Mouse (Mus musculus) layer of hippocampus, adult 9-11 months (tissue): Measurements from ENCODE around the gene Cdipt.

Experiments
- DNase-seq: peaks from one replicate; pipeline ENCODE4 v3.0.0; 2022

Cdipt gene

DNA sequence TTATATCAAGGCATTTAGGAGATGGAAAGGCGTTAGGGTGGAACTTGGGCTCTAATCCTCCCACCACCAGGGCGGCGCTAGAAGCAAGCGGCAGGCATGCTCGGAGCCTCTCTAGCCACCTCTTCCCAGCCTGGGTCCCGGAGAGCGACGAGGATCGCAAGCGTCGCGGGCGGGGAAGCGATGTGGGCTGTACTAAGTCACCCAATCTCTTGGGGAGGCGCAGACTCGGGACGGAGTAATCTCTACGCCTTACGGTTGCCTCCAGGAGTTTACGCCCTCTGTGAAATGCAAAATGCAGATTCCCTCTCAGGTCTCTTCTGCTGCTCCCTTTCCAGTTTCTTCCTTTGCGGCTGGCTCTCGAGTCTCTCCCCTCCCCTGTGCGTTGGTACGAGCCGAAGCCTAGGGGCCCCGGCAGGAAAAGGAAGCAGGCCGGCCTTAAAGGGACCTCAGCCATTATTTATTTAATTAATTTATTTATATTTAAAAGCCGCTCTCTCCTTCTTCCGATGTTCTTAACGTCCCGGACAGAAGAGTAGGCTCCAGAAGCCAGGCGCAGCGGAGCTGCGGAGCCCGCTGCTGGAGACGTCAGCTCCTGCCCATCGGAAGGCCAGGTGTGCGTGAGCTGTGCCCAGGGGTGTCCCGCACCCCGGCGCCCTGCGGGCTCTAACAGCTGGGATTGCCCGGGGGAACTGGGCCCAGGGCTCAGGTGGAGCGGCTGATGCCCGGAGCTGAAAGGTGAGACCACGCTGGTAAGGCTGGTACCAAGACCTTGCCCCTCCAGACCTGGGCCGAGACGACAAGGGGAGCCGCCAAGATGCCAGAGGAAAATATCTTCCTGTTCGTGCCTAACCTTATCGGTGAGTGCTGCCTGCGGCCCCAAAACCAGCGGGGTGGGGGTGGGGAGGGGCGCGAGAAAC lies 494 bp downstream of the Cdipt start, which contains the start of gene Cdiptos:
TSS of gene Cdiptos (minus strand) at position 149 of the 917 bp plus-strand sequence.
- peak; percentile 96 for DNase-seq

DNA sequence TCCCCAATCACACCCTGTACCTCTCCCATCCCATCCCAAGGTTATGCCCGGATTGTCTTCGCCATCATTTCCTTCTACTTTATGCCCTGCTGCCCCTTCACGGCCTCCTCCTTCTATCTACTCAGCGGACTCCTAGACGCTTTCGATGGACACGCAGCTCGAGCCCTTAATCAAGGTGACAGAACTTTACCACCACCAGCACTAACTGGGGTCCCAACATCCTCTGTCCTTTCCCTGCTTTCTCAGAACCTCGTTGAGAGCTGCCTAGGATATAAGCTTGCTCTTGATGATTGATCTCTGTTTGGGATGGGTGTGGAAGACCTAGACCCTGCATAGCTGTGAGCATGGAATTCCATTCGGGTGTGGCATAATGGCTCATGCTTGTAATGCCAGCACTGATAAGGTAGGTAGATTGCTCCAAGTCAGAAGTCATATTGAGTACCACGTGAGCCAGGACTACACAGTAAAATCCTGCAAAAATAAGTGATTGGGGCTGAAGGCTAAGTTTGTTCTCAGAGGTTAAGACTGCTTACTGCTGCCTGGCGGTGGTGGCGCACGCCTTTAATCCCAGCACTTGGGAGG lies 1.3 kb downstream of the Cdipt start:
- no peak for DNase-seq

DNA sequence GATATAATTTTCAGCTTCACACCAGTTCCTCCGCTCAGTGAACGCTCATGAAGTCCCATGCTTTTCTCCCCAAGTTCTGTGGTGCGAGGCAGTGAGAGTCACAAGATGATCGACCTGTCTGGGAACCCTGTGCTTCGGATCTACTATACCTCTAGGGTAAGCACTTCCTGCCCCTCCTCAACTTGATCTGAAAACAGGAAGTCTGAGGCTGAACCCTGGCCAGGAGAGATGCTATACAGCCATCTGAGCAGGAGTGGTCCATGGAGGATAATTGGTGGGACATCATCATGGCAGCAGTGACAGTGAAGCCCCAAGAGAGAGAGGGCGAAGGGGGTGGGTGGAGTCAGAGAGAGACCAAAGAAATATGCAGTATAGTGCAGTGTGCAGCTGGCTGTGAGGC lies 3.1 kb downstream of the Cdipt start:
- DNase-seq = no peak

DNA sequence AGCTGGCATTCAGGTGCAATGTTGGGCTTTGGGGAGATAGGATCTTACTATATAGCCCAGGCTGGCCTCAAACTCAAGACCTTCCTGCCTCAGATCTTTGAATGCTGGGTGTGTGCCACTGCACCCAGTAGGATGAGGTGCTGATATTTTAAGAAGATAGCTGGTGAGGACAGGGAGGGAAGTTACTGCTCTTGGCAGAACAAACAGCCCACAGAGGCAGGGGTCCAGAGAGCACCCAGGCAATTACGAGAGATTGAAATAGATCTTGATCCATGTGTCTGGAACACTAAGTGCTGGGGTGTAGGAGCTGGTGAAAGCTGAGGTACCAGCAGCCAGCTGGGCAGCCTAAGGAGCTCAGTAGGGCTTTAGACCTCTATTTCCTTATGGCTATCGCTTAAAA lies 5.9 kb downstream of the Cdipt start:
- DNase-seq = no peak

DNA sequence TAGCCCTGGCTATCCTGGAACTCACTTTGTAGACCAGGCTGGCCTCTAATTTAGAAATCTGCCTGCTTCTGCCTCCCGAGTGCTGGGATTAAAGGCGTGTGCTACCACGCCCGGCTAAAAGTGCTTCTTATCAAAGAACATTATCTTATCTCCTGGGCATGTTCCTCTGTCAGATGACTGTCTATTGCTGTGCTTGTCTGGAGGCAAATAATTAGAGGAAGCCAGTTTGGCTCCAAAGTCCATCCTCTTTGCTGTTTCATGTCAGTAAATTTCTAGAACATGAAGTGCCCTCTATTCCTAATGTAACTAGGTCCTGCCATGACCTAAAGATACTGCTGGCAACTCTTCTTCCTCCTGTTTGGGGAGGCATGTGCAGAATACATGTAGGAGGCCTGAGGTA lies 6.3 kb downstream of the Cdipt start:
- DNase-seq = no peak

DNA sequence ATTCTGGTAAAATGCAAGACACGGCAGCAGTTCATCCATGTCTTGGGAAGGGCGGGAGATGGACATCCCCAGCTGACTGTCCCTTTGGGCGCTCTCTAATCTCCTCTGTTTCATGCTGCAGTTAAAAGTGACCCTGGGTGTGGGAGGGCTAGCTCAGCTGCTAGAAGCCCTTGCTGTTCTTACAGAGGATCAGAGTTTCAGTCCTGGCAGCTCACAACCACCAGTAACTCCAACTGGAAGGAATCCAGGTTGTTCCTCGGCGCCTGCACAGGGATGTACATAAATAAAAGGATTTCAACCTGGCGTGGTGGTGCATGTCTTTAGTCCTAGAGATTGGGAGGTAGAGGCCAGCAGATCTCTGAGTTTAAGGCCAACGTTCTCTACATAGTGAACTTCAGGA lies 7.4 kb downstream of the Cdipt start:
- DNase-seq = no peak

DNA sequence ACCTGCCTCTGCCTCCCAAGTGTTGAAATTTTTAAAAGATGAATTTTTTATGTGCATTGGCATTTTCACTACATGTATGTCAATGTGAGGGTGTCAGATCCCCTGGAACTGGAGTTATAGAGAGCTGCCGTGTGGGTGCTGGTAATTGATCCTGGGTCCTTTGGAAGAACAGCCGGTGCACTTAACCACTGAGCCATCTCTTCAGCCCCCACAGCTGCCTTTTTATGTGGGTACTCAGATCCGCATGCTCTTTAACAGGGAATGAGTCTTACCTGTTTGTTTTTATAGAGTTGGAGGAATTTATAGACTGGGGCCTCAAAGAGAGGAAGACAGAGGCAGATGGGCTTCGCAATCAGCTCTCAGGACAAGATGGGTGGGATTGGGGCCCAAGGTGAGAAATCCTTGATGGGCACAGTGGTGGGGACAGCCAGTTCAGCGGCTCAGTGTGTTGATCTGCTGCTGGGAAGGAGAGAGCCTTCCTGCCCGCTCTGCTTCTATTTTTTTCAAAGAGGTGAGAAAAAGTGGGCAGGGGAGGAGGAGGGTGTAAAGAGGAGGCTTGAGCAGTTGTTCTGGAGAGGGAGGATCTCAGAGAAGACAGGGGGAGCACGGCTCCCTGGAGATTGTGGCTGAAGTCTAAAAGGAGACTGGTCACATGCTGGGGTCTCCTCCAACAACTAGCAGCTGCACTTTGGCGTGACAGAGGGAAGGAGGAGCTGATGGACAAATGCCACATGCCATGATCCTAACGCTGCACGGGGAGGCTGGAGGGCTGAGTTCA lies 9.1 kb downstream of the Cdipt start:
- DNase-seq = no peak

DNA sequence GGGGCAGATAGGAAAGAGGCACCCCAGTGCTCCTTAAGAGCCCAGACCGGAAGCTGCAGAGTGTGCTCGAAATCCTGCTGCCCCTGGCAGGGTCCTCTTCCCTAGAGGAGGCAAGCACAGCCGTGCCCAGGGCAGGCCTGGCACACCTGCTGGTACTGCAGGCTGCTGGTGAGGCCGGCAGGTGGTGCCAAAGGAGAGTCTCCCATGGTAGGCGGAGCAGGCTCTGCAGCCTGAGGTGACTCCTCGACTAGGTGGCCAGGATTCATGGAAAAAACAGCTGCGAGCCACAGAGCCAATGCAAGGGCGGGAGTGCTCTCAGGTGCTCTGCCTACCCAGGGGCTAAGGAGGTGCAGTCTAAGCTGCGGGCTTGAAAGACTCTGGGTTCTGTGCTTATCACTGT lies 10.6 kb downstream of the Cdipt start:
- DNase-seq = peak; percentile 39

DNA sequence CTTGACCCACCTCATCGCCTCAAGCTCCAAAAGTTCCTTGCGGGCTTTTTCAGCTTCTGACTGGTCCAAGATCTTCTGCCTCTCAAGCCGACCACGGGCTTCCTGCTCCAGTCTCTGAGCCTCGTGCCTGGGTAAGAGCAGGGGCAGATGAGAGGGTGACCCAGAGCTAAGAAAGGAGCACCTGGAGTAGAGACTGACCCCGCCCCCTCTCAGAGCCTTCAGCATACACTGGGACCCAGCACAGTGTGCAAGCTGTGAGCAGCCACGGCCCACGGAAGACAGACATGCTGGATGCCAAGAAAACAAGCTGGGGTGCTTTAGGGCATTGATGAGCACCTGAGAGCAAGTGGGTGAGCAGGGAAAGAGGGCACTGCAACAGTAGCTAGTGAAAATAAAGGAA lies 13.1 kb downstream of the Cdipt start:
- DNase-seq = no peak

DNA sequence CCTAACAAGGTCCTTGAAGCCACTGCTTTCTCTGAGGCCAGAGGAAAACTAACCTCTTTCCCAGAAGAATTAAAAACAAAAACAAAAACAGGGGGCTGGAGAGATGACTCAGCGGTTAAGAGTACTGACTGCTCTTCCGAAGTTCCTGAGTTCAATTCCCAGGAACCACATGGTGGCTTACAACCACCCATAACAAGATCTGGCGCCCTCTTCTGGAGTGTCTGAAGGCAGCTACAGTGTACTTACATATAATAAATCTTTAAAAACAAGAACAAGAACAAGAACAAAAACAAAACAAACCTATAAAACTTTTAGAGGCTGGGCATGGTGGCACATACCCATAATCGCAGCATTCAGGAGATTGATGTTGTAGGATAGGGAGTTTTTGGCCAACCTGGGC lies 20.7 kb downstream of the Cdipt start:
- no peak for DNase-seq

DNA sequence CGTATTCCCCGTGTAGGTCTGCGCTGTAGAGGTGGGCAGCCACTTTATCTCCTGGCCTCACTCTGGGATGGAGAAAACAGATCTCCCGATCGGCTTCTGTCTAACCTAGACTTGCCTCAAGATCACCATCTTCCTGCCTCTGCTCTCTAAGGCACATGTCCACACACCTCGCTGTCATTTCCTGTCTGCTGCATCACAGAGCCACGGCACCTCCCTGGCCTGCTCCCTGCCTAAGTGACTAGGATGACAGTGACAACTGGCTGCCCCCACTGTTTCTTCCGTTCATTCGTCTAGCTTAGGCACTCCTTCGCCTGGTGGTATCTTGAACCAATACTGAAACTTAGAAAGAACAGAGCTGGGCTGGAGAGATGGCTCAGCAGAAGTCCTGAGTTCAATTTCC lies 23.9 kb downstream of the Cdipt start:
- no peak for DNase-seq

DNA sequence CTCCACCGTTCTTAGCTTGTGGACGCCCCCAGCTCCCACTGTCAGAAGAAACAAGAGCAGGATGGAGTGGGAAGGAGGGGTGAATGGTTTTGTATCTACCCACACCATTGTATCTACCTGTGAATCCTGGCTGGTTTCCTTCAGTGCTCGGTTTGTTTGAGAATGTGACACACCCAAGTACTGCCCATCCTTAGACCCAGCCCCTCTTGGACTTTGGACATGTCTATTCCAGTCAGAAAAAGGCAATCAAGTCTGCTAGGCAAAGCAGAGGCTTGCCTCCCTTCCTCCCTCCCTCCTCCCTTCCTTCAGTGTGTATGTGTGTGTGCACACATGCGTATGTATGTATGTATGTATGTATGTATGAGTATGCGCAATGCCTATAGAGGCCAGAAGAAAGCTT lies 27.9 kb downstream of the Cdipt start:
- no peak for DNase-seq

DNA sequence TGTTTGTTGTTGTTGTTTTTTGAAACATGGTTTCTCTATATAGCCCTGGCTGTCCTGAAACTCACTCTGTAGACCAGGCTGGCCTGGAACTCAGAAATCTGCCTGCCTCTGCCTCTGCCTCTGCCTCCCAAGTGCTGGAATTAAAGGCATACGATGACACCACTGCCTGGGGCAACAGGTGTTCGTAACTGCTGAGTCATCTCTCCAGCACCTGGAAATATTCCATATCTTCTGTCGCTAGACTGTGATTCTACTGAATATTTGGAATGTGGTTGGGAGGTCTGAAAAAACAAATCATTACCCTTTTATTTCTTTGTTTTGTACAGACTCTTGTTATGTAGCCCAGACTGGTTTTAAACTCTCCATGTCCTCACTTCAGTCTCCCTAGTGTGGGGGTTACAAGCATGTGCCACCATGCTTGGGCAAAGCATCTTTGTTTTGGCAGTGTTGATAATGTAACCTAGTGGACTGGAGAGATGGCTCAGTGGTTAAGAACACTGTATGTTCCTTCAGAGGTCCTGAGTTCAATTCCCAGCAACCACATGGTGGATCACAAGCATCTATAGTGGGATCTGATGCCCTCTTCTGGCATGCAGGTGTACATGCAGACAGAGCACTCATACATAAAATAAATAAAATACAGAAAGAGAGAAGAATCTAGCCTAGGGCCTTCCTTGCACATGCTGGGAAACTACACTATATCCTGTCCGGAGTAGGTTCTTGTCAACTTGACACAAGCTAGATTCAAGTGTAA lies 28.6 kb downstream of the Cdipt start:
- no peak for DNase-seq

DNA sequence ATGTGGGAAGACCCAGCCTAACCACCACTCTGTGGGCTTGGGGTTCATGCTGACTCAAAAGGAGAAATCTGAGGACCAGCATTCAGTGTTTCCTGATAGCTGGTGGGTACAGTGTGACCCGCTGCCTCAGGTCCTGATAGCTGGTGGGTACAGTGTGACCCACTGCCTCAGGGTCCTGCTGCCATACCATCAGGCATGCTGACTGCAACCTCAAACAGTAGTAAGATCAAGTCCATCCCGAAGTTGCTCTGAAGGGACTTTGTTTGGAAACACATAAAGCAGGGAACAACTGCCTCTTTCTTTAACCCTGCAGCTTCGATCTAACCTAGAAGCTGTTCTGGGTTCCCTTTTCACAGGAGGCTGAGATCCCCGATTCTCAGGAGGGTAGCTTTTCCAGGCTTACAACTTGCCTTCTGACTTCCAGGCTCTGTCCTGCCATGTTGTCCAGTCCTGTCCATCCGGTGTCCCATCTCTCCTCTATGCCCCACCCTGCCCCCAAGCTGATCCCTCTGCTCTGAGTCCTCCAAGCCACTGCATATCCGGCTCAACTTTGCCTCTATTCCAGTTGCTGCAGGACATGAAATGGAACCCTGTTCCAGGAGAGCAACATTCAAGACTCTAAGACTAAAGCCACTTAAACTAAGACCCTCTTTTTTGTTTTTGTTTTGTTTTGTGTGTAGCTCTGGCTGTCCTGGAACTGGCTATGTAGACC lies 31.8 kb downstream of the Cdipt start:
- no peak for DNase-seq

DNA sequence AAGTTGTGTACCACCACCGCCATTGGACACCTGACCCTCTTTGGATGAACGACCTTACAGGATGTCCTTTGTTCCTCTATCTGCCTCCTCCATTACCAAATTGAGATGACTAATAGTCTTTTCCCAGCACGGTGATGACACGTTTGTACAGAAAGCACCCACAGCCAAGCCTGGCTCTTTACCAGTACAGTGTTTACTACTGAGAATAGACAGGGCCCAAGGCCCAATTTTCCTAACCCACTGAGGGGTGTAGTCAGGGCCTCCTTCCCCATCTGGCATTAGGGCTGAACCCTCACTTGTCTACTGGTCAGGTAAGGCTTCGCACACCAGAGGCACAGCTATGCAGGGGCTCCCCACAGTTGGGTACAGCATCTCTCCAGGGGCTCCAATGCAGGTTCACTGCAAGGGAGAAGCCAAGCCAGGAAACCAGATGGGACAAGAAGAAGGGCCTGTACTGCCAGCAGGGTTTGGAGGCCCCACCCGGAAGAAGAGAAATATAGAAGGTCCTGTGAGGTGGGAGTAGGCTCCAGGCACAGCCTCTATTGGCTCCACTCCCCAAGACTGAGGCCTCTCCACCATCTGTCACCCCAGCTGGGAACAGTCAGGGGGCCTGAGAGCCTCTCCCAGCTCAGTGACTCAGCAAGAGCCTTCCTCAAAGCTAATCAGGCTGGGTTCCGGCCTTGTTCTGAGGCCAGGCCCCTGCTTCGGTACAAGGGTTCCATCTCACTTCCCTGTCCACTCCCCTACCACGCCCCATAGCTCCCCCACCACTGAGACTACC lies 32.7 kb downstream of the Cdipt start:
- DNase-seq = peak; percentile 93

DNA sequence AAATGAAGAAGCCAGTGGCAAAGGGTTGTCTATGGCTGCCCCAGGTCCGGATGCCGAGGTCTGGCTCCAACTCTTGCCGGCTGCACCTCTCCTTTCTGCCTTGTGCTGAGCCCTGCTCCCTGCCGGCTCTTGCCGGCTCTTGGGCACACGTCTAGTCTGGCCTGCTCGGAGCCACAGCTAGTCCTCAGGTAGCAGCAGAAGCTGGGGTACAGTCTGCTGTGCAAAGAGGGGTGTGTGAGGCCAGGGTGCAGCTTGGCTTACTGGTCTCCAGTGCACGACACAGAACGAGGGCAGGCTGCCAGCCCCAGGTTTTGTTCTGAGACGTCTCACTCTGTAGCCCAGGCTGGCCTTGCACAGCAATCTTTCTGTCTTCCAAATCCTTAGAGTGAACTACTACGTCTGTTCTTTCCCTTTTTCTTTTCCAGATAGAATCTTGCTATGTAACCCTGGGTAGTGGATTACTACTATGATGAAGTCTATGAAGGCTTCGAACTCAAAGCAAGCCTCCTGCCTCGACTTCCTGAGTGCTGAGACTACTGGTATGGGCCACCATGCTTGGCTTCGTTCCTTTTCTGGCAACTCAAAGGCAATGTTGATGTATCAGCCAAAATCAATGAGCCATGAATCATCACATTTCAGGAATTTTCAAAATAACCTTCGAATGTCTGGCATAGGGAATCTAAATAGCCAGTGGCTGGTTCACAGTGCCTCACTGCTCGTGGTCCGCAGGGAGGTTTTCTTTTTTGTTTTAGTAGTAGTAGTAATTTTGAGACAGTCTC lies 33.8 kb downstream of the Cdipt start:
- no peak for DNase-seq

DNA sequence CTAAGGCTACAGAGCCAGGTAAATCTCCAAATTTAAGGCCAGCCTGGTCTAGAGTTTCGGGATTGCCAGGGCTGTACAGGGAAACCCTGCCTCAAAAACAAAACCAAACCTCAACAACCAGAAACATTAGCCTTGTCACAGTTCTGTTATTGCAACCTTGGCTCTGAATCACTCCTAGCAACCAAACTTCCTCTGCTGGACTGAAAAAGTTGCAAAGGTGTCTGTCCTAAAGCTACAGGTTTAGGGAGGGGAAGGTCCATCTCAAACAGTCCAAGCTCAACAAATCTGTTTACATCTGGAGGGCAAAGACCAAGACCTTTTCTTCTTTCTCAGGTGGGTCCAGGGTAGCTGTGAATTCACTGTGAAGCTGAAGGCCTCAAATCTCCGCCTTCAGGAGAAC lies 35.3 kb downstream of the Cdipt start:
- no peak for DNase-seq

DNA sequence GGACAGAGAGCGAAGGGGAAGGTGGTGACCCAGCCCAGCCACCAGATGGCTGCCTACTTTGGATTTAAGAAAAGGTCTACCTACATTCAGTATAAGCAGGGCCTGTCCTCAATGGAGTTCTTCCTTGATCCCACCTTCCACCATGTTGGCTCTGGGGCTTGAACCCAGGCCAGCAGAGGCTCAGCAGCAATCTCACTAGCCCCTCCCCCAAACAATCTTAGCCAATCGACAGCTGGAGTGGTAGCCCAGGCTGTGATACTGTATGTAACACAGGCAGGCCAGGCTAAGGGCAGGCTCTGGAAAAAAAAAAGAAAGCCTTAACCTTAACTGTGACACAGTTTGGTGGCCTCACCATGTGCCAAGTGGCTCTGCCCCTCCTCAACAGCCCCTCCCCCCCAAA lies 36.0 kb downstream of the Cdipt start:
- no peak for DNase-seq

DNA sequence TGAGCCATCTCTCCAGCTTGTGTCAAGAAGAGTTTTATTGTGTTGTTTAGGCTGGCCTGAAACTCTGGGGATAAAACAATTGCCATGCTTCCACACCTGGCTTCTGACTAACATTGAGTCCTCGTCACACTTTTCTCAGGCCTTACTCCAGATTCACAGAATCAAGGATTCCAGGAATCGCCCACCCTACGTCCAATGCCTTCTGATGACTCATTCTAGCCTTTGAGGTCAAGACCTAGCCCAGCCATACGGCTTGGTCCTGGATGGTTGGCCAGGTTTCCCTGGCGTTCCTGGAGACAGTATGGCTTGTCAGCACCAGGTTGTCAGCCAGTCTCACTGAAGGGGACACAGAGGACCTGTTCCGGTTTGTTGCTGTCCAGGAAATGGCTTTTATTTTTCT lies 36.7 kb downstream of the Cdipt start:
- no peak for DNase-seq

DNA sequence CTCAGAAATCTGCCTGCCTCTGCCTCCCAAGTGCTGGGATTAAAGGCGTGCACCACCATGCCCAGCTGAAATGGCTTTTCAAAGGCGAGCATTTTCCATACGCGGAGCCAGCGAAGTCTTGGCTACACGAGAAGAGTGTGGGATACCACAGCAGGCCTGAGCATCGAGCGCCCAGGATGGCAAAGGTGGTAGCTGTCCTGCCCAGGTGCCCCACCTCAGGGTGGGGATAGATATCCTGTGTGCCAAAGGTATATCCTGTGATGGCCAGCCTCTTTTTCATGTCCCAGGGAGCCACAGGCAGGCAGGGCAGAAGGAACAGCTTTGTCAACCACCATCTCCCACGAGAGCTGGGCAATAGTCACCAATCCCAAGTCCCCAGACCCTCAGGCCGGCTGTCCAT lies 37.1 kb downstream of the Cdipt start:
- no peak for DNase-seq

DNA sequence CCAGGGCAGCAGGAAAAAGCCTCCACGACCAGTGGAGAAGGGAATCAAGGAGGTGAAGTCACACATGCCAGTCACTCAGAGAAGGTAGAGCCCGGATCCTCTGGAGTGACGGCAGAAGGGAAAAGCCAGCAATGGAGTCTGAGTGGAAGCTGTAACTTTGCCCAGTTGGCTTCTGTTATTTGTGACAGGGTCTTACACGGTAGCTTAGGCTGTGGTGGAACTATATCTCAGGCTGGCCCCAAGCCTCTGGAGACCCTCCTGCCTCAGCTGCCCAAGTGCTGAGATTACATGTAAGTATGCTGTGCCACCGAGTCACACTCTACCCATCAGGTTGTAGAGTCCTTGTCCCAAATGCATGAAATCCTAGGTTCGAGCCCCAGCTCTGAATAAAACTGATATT lies 37.7 kb downstream of the Cdipt start:
- DNase-seq = no peak
